Mouse (Mus musculus) MEL (cell line): Measurements from ENCODE around the gene Tsga10. TPM values are rescaled to one million over a fixed set of nuclear protein-coding genes. Genes with fewer than 3 reads are reported as not detected.

Experiments
- DNase-seq: peaks from one replicate; pipeline ENCODE4 v3.0.0; 2011; ENCODE audit warnings: low read depth, low spot score
- H3K27ac ChIP-seq: 2 replicates; pipeline ENCODE4 v1.5.1; 2012; ENCODE audit warnings: low read depth, mild to moderate bottlenecking, control low read depth, low read length, moderate library complexity; ENCODE audit not compliant: control insufficient read depth
- H3K27me3 ChIP-seq, 2 experiments: fragments of 150-350 bp in 1 of 2; sonication (generic) in 1 of 2; 2 replicates each; pipeline ENCODE4 v1.6.1; 2012; ENCODE audit warnings: low read length in 2 of 2, mild to moderate bottlenecking in 2 of 2, improper control_type of control experiment in 1 of 2, moderate library complexity in 1 of 2; ENCODE audit not compliant: insufficient read depth in 2 of 2, control insufficient read depth in 1 of 2
- H3K36me3 ChIP-seq, 2 experiments: 2 replicates each; pipeline ENCODE4 v1.6.1; 2012 to 2014; ENCODE audit warnings: low read length in 2 of 2, improper control_type of control experiment in 1 of 2, inconsistent platforms in 1 of 2, mild to moderate bottlenecking in 1 of 2; ENCODE audit not compliant: insufficient read depth in 2 of 2, control insufficient read depth in 1 of 2
- H3K4me1 ChIP-seq, 2 experiments: fragments of 150-350 bp in 1 of 2; sonication (generic) in 1 of 2; 2 replicates each; pipeline ENCODE4 v1.6.1; 2012; ENCODE audit warnings: low read length in 2 of 2, improper control_type of control experiment in 1 of 2, mild to moderate bottlenecking in 1 of 2; ENCODE audit not compliant: insufficient read depth in 2 of 2, control insufficient read depth in 1 of 2
- H3K4me3 ChIP-seq, 2 experiments: fragments of 150-350 bp in 1 of 2; sonication (generic) in 1 of 2; 2 replicates each; pipeline ENCODE4 v1.5.1; 2012; ENCODE audit warnings: low read depth in 2 of 2, low read length in 2 of 2, mild to moderate bottlenecking in 2 of 2, moderate library complexity in 2 of 2, control low read depth in 1 of 2, improper control_type of control experiment in 1 of 2; ENCODE audit not compliant: control insufficient read depth in 1 of 2, insufficient read depth in 1 of 2
- H3K79me2 ChIP-seq: 2 replicates; pipeline ENCODE4 v1.6.1; 2012; ENCODE audit warnings: mild to moderate bottlenecking, low read length, moderate library complexity; ENCODE audit not compliant: control insufficient read depth, poor library complexity, insufficient read depth
- H3K9ac ChIP-seq: 2 replicates; pipeline ENCODE4 v1.6.1; 2012; ENCODE audit warnings: low read depth, mild to moderate bottlenecking, control low read depth, low read length, moderate library complexity; ENCODE audit not compliant: control insufficient read depth, poor library complexity, severe bottlenecking
- H3K9me3 ChIP-seq: fragments of 150-350 bp; sonication (generic); replicated peaks from 2 replicates; pipeline ENCODE4 v1.6.1; 2012; ENCODE audit warnings: mild to moderate bottlenecking, low read length, improper control_type of control experiment, moderate library complexity; ENCODE audit not compliant: insufficient read depth
- CHD1 ChIP-seq: IDR thresholded peaks from 2 replicates; pipeline ENCODE4 v1.6.1; 2012; ENCODE audit warnings: low read depth, mild to moderate bottlenecking, inconsistent platforms, low read length, improper control_type of control experiment
- CHD2 ChIP-seq: IDR thresholded peaks from 2 replicates; pipeline ENCODE4 v1.6.1; 2011; ENCODE audit warnings: low read length, improper control_type of control experiment
- E2F4 ChIP-seq: IDR thresholded peaks from 2 replicates; pipeline ENCODE4 v1.6.1; 2011; ENCODE audit warnings: low read depth, low read length, improper control_type of control experiment, borderline replicate concordance
- ELF1 ChIP-seq: IDR thresholded peaks from 2 replicates; pipeline ENCODE4 v1.6.1; 2014; ENCODE audit warnings: low read depth, mild to moderate bottlenecking, inconsistent platforms, low read length, improper control_type of control experiment, moderate library complexity
- ETS1 ChIP-seq: IDR thresholded peaks from 2 replicates; pipeline ENCODE4 v1.6.1; 2012; ENCODE audit warnings: low read depth, mild to moderate bottlenecking, inconsistent platforms, low read length, improper control_type of control experiment, moderate library complexity
- GABPA ChIP-seq: IDR thresholded peaks from 2 replicates; pipeline ENCODE4 v1.6.1; 2012; ENCODE audit warnings: low read depth, mild to moderate bottlenecking, inconsistent platforms, low read length, improper control_type of control experiment, moderate library complexity
- GATA1 ChIP-seq: IDR thresholded peaks from 2 replicates; pipeline ENCODE4 v1.6.1; 2011; ENCODE audit warnings: low read depth, low read length, improper control_type of control experiment
- HCFC1 ChIP-seq: IDR thresholded peaks from 2 replicates; pipeline ENCODE4 v1.6.1; 2012; ENCODE audit warnings: low read depth, mild to moderate bottlenecking, inconsistent platforms, low read length, improper control_type of control experiment, moderate library complexity
- KAT2A ChIP-seq: conservative IDR thresholded peaks from 2 replicates; pipeline ENCODE4 v1.6.1; 2012; ENCODE audit warnings: low read depth, low read length, improper control_type of control experiment, inconsistent platforms
- MAFK ChIP-seq: IDR thresholded peaks from 2 replicates; pipeline ENCODE4 v1.6.1; 2011; ENCODE audit warnings: low read depth, mild to moderate bottlenecking, low read length, improper control_type of control experiment, borderline replicate concordance
- MAX ChIP-seq: IDR thresholded peaks from 2 replicates; pipeline ENCODE4 v1.6.1; 2011; ENCODE audit warnings: low read length, improper control_type of control experiment
- MYB ChIP-seq: IDR thresholded peaks from 2 replicates; pipeline ENCODE4 v1.6.1; 2011; ENCODE audit warnings: mild to moderate bottlenecking, low read depth, low read length, improper control_type of control experiment
- NELFE ChIP-seq: IDR thresholded peaks from 2 replicates; pipeline ENCODE4 v1.6.1; 2011; ENCODE audit warnings: low read depth, low read length, improper control_type of control experiment
- POLR2AphosphoS2 ChIP-seq: IDR thresholded peaks from 2 replicates; pipeline ENCODE4 v1.6.1; 2011; ENCODE audit warnings: low read length, improper control_type of control experiment
- SIN3A ChIP-seq: IDR thresholded peaks from 2 replicates; pipeline ENCODE4 v1.6.1; 2012; ENCODE audit warnings: low read length, improper control_type of control experiment, inconsistent platforms
- TBP ChIP-seq: IDR thresholded peaks from 2 replicates; pipeline ENCODE4 v1.8.0; 2011; ENCODE audit warnings: low read depth, low read length, improper control_type of control experiment
- TCF12 ChIP-seq: IDR thresholded peaks from 2 replicates; pipeline ENCODE4 v1.6.1; 2014; ENCODE audit warnings: low read depth, mild to moderate bottlenecking, inconsistent platforms, low read length, improper control_type of control experiment, moderate library complexity
- ZKSCAN1 ChIP-seq: IDR thresholded peaks from 2 replicates; pipeline ENCODE4 v1.6.1; 2012; ENCODE audit warnings: low read depth, mild to moderate bottlenecking, inconsistent platforms, low read length, improper control_type of control experiment, moderate library complexity
- ZNF384 ChIP-seq: IDR thresholded peaks from 2 replicates; pipeline ENCODE4 v1.6.1; 2012; ENCODE audit warnings: low read depth, mild to moderate bottlenecking, inconsistent platforms, low read length, improper control_type of control experiment
- polyA plus RNA-seq, 2 experiments: library from polyadenylated mRNA; stranded (reverse) in 1 of 2; unstranded in 1 of 2; fragments of >175 nt in 1 of 2; fragments of >200 nt in 1 of 2; gene quantifications; 2 replicates each; pipeline versions ENCODE4 v1.2.1 to v1.2.4; 2012; ENCODE audit warnings: low replicate concordance in 2 of 2, low read depth in 1 of 2; ENCODE audit not compliant: insufficient read length in 2 of 2, insufficient read depth in 1 of 2, missing spikeins in 1 of 2
- total RNA-seq: library from RNA; depleted of rRNA; stranded (reverse); fragments of 300-350 nt; gene quantifications from 2 replicates; pipeline ENCODE4 v1.2.3, GENCODE M21; 2012; rRNA removed

Tsga10 gene
- total RNA-seq (0.35 and 0.49 TPM in 2 replicates), polyA plus RNA-seq (under 1 TPM in 1 of 2 experiments, not detected in 1; 0.64 TPM)

DNA sequence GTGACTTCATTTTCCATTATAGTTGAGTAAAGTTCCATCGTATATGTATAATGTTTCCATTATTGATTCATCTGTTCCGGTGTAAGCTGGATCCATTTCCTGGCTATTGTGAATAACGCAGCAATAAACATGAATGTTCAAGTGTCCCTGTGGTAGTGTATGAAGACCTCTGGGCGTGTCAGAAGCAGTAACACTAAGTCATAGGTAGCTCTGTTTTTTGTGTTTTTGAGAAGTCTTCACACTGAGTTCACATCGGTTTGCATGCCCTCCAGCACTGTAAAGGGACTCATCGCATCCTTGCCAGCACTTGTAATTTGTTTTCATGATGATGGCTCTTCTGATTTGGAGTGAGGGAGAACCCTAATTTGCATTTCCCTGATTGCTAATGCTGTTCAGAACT lies at the start of gene Tsga10:
TSS of gene Tsga10 (minus strand) at position 144 of the 400 bp plus-strand sequence.
- H3K4me1 ChIP-seq = peaks cover 5 to 12% of the 10 kb centered on the region in 2 experiments; a peak in 3 of 4 replicates
- TF ChIP-seq GABPA (no peak), ZNF384 (no peak), SIN3A (peak; percentile 16; the same call in 1 of the 2 replicates), MAX (0 out of 2 replicates have a peak, but pooled peaks have one; percentile 14), HCFC1 (0 out of 2 replicates have a peak, but pooled peaks have one; percentile 46)
- peak; percentile 56 for DNase-seq
- peaks cover 2% of the 10 kb centered on the region; the same call in 1 of the 2 replicates for H3K79me2 ChIP-seq
- peak within 1 kb of the TSS; percentile 88 for H3K27ac ChIP-seq
- peaks cover 0 to 13% of the 10 kb centered on the region in 2 experiments; a peak in 2 of 4 replicates for H3K36me3 ChIP-seq
- H3K9ac ChIP-seq = peak within 1 kb of the TSS; percentile 88
- H3K4me3 ChIP-seq = peak within 1 kb of the TSS; percentile 75 to 91
- H3K9me3 ChIP-seq = no peaks in the 10 kb centered on the region
- peaks cover 1 to 3% of the 10 kb centered on the region in 2 experiments; a peak in 3 of 4 replicates for H3K27me3 ChIP-seq

DNA sequence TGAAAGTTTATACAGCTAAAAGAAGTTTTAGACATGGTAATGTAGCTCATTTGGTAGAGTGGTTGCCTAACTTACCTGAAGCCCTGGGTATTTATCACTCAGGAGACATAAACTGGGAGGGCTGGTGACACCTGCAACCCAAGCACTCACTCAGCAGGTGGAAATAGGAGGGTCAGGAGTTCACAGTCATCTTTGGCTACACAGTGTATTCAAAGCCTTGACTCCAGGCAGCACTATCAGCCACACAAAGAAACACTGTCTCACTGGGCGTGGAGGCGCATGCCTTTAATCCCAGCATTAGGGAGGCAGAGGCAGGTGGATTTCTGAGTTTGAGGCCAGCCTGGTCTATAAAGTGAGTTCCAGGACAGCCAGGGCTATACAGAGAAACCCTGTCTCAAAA lies 46.5 kb upstream of the Tsga10 start:
- Histone ChIP-seq H3K79me2 (no peaks in the 10 kb centered on the region), H3K36me3 (no peaks in the 10 kb centered on the region), H3K27me3 (peaks cover 16 to 20% of the 10 kb centered on the region in 2 experiments), H3K9ac (no peak overlapping the region), H3K4me3 (no peak overlapping the region), H3K4me1 (no peaks in the 10 kb centered on the region), H3K9me3 (no peaks in the 10 kb centered on the region), H3K27ac (no peak overlapping the region)
- DNase-seq = no peak
- no peak for TF ChIP-seq CHD2
- TF ChIP-seq KAT2A = no peak
- no peak for TF ChIP-seq MAFK
- no peak for TF ChIP-seq E2F4
- TF ChIP-seq ETS1 = no peak
- no peak for TF ChIP-seq MAX
- no peak for TF ChIP-seq MYB
- no peak for TF ChIP-seq TCF12
- no peak for TF ChIP-seq ZKSCAN1
- no peak for TF ChIP-seq POLR2AphosphoS2
- TF ChIP-seq NELFE = no peak
- TF ChIP-seq TBP = no peak
- TF ChIP-seq CHD1 = no peak
- TF ChIP-seq GATA1 = no peak
- TF ChIP-seq ELF1 = no peak
